Mouse (Mus musculus) telencephalon, adult 2 months (tissue): ENCODE measurements around the gene Xylt1.

Experiments used
- DNase-seq: peaks from one replicate; pipeline ENCODE4 v3.0.0-alpha.2; 2011; ENCODE audit warnings: low read depth, low spot score

Xylt1 gene

DNA sequence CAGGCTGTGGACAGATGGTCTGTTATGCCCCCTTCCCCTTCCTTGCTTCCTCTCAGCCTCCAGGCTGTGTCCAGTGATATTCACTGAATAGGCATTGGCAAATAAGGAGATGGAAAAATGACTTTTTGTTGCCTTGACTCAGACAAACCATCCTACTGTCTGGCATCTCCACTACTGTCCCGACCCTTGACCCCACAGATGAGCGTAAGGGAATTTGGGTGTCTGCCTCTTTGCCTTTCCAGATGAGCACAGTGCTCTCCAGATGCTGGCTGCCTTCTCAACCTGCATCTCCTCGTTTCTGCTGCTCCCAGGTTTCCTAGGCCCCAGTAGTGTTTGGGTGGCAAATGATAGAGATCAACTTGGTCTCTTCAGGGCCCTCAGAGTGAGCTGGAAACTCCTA is 54.3 kb downstream of the Xylt1 start:
- no peak for DNase-seq

DNA sequence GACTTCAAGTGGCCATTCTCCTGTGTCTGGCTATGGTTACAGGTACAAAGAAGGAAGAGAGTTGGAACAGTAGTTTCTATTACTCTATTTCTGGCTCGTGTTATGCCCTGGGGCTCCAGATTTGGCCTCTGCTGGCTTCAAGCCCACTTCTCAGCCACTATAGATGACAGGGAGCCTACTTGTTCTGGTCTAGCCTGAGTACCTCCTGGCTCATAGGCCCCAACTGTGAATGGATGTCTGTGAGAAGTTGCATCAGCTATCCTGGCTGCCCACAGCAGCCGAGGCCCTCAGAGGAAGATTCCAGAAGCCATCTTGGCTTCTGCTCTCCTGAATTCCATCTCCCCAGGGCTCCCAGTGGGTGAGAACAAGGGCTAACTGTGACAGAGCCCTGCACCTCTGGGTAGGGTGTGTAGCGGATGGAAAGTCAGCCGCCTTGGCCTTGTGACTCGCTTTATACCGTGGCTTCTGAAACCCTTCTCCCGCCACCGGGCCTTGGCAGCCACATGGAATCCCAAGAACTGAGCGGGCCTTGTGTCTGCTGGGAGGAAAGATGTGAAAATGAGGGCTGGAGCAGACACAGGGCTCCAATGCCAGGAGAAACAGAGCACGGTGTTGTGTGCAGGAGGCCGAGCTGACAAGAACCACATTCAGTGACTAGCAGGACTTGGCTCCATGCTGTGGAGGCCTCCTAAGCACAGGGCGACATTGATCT is 55.1 kb downstream of the Xylt1 start:
- DNase-seq, result peak; percentile 39

DNA sequence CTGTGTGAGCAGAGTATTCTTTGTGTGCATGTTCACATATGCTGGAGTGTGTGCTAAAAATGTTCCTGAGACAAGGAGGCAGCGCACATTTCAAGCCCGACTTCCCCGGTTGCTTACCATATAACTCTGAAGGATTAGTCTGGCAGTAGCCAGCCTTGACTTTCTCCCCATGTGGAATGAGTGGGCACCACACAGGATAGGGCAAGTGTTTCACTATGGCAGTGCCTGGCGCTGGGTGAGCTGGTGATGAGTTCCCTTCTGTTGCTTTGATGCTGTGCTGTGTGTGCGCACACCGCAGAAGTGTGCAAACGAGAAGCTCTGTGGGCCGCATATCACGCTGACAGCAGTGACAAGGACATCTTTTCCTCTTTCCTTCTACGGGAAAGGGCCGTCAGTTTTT is 56.1 kb downstream of the Xylt1 start:
- peak; percentile 60 for DNase-seq

DNA sequence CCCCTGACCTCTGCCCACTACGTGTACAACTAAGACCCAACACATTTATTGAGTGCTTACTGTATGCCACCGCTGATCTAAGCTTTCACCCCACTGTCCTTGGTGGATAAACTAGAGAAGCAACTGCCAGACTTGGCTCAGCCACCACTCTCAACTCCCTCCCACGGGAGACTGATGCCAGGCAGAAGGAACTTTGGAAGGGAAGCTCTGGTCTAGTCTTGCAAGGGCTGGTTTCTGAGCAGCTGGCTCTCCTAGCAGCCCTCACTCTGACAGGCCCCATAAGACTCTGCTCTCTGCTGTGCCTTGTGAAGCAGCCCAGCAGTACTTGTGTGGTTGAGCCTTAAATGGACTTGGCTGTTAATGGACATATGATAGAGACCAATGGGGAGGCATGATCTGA is 60.2 kb downstream of the Xylt1 start:
- peak; percentile 78 for DNase-seq

DNA sequence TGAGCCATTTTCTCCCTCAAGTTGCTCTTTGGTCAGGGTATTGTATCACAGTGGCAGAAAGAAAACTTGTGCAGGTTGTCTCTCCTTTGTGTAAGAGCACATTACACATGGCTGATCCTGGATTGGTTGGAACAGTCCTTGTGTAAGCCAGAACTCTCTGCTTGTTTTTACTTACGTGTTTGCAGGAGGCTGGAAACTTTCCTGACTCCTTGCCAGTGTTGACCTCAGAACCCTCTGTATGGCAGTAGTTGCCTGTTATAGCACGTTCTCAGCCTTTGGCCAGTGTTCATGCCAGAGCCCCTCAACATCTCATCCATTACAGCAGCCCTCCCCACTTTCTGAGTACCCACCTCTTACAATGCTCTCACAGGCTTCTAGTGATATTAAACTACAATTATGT is 61.9 kb downstream of the Xylt1 start:
- DNase-seq, result no peak

DNA sequence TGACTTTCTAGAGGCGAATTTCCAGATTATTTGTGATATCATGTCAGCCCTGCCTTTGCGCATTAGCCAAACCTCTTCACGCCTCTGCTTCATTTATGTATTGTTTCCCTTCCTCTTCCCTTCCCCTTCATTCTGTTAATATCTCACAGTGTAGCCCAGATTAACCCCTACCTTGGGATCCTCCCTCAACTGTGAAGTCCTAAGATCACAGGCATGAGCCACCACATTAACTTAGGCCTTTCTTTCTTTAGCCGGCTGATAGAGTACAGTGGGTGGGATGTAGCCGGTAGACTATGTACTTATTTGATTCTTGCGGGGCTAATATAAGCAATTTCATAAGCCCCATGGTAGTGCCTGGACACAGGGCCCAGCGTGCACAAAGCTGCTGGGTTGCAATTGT is 62.4 kb downstream of the Xylt1 start:
- no peak for DNase-seq

DNA sequence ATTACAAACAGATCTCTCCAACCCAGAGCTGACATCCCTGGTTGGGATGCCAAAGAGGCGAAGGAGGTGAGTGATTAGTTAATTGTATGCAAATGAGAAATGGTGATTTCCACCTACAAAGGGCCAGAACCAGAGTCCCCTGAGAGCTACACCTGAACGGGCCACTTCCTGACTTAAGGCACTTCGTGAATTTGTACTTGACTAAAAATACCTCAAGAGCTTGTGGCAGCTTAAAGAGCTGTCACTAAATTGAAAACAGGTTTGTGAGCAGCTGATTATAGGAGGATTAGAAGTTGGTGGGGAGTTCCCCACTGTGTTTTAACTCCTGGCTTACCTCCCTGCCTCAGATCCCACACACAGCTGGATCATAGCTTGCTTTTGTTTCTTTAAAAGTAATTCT is 64.7 kb downstream of the Xylt1 start:
- DNase-seq, result no peak

DNA sequence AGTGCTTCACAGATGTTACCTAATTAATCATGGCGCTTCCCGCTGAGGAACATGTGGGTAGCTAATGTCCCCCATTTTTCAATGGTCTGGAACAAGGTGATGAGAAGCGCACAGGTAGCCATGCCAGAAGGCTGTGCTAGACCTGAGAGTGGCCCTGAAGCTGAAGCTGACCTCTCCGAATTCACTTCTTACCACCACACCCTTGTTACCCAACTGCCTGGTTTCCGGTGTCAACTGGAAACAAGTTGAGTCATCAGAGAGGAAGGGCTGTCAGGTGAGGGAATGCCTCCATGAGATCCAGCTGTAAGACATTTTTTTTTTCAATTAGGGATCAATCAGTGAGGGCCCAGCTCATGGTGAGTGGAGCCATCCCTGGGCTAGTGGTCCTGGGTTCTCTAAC is 68.8 kb downstream of the Xylt1 start:
- DNase-seq, result no peak

DNA sequence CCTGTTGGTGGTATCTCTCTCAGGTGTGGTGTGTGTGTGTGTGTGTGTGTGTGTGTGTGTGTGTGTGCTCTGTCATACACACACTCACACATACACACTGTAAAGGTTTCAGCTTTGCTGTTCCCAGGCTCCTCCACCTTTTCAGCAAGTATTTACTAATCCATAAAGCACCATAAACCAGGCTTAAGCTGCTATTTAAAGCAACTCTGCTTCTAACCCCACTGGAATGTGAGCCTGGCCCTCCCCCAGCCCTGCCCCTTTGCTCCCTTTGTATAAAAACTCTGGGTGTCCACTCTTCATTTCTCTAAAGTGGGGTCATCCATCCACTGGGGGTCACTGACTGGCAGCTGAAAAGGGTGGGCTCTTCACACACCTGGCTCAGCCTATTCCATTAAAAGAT is 70.4 kb downstream of the Xylt1 start:
- no peak for DNase-seq

DNA sequence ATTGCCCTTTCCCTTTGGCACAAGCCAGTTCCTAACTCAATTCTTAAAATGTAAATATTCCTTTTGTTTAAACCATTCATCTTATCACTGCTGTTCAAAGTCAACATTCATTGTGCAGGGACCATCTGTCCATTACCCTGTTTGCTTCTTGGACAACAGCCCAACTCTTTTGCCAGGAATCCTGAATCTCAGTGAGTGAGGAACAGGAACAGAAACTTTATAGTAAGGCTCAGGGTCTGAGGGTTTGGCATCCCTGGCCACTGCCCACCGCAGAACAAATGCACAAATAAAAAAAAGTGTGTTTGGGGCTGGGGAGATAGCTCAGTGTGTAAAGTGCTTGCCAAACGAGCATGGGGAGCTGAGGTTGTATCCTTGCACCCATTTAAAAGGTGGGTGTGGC is 71.5 kb downstream of the Xylt1 start:
- no peak for DNase-seq

DNA sequence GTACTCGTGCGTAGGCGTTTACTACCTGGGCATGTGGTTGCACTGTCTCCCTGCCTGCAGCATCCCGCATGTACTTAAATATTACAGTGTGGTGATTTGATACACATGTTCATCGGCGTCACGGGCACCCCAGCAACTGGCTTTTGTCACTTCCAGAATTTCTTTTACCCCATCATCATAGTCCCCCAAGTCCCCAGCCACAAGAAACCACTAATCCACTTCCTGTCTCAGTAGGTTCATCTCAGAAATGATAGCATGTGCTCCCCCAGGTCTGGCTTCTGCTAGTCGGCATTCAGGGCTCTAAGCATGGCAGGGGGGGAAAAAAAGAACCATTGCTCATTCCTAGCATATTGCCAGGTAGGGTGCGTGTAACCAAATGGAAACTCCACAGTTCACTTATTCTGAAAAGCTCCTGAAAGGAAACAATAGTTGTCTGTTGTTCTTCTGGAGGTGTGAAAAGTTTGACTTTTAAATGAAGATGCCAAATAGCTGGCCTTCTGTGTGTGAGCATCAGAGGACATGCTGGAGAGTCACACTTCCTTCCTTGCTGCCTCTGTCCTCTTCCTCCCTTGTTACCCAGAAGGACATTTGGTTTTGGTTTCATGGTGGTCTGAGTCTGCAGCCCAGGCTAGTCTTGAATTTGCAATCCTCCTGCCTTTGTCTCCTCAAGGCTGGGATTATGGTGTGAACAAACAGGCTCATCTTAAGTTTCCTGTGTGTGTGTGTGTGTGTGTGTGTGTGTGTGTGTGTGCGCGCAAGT is 74.2 kb downstream of the Xylt1 start:
- no peak for DNase-seq

DNA sequence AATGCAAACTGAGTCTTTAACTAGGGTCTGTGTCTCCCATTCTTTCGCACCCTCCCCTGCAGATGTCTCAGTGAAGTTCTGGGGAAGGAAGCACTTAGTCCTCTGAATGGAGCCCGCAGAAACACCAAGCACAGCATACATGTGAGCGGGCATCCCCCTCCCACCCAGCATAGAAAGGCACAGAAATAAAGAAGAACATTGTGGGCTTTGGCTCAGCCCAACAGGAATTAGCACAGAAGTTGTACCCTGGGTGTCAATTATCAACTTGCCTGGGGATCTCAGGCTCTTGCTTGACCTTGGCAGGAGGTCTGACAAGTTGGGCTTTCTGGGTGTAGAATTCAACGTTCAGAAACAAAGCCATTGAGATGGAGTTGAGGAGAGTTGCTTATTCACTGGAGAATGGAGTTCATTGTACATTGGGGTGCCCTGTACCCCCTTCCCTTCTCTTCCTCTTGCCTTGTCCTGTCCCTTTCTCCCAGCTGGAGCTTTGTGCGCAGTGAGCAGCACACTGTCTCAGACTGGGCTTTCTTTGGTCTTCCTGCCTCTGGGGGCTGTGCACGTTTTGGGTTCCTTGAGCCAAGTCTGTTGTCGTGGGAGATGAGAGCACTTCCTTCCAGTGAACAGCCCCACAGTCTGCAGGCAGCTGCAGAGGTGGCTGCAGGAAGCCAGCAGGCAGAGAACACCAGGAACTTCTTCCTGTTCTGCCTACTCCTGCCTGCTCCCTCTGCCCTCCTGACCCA is 81.6 kb downstream of the Xylt1 start:
- DNase-seq, result peak; percentile 57

DNA sequence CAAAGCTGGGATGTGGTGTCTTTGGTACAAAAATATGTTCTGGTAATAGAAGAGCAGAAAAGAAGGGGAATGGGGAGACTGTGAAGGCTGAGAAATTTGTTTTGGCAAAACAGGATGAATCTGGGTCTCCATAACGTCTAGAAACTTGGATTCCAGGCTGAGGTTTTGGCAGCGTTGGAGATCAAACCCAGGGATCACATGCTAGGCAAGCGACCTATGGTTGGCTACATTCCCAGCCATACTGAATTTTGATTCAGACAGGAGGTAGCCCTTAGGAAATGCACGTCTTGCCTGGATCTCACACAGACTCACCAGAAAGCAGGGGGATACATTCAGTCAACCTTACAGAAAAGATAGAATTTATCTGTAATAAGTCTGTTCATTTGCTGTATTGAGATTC is 84.2 kb downstream of the Xylt1 start:
- DNase-seq, result no peak

DNA sequence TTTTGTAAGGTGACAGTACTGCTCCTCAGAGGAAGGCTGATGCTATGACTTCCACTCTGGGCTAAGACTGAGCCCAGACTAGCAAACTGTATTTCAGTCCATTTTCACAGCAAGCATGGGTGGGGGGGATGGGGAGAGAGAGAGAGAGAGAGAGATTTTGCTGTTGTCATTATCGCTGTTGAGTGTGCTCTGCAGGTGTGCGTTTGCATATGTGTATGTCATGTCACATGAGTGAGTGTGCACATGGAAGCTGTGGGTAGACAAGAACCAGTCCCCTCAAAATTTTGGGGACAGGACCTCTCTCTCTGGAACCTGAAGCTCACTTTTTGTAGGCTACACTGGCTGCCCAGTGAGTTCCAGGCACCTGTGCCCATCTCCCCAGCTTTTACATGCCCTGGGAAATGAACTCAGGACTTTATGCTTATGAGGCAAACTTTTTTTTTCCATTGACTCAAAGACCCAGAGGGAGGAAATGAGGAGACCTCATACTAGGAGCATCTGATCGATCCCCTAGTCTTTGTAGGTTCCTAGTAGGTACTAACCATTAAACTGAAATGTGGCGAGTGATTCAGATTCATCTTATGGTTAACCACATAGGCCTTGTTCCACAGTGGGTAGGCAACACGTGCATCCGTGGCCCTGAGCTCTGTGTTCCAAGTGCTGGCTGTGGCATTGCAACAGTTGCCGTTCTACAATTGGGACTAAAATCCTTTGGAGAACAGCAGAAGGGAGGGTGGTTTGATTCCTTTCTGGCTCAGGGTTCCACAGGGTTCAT is 85.4 kb downstream of the Xylt1 start:
- no peak for DNase-seq

DNA sequence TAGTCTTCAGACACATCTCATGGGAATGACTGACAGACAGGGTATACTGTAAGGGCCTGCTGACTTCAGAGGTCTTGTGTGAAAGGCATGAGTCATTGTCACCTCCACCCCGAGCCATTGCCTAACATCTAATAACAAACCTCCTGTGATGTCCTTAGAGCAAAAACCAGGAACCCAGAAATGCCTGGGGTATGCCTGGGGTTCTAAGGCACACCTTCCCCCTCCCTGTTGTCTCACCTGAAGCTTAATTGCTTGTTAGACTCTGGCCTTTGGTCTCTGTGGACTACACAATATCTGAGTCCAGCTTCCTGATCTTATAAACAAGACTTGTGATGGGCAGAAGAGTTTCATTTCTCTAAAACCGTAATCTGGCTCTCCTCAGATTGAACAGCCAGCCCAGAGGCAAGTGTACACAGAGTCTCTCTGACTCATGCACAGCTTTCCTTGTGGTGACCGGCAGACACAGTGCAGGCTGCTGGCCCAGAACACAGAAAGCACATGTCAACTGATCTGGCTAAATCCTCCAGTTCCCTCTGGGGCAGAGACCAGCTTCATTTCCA is 89.5 kb downstream of the Xylt1 start:
- no peak for DNase-seq

DNA sequence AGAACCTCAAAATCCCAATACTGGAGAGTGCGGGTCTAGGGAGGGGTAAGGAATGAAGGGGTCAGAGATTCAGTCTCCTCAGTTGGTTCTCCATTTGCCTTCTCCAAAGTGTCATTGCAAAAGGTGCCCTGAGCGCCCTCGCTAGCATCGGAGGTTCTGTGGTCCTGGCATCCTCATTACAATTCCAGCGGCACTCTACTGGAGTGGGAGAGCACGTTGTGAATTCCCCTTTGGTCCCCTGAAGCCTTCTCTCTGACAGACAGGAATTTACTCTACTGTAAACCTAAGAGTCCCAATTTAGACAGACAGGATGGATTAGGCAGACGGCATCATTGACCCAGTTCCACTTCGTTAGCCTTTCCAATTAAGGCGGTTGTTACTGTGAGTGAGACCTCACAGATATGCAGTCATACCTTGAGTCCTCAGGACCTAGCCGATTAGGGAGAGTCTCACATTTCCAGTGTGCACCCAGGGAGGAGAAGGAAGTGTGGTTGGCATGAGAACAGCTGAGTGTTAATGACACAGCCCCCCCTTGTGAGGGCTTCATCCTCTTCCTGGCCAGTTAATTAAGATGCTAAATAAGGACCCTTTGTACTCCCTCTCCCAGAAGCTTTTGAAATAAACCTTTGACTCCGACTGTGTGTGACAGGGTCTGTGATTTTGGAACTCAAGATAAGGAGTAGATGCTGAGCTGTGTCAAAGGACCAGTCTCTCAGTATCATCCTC is 91.4 kb downstream of the Xylt1 start:
- no peak for DNase-seq

DNA sequence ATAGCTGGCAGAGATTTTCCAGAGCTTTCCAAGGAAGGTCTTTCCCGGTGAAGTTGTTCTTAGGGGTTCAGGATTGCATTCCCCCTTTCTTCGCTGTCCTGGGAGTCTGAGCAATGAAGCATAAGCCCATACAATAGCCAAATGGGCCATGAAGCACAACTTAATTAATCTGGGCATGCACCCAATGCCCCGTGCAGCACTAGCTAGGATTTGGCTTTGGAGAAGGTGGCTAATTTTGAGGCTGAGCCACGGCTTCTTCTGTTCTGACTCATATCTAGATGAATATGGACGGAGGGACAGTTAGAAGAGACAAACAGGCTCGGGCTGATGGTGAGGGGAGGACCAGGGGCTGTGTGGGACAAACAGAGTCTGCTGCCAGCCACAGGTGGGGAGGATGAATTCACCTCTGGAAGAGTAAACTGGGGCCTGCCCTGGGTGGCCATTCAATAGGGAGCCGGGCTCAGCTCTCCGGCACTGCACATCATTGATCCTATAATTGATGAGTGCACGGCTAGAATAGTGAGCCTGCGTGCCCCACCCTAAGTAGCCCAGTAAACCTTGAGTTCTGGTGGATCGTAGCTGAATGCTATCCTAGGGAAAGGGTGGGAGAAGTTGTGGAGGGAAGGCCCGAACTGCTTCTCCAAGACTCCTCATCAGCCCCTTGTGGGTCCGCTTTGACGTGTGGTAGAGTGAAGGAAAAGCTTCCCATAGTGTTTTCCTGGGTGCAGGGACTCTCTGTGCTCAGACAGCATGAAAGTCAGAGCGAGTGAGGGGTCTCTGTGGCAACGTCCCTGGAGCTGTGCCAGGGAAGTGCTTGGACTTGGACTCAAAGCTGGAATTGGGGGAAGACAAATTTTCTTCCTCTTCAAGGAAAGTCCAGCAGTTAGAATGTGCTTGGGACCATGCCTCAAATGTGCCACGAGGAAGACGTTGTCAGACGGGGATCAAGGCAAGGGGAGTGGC is 92.3 kb downstream of the Xylt1 start:
- DNase-seq, result no peak

DNA sequence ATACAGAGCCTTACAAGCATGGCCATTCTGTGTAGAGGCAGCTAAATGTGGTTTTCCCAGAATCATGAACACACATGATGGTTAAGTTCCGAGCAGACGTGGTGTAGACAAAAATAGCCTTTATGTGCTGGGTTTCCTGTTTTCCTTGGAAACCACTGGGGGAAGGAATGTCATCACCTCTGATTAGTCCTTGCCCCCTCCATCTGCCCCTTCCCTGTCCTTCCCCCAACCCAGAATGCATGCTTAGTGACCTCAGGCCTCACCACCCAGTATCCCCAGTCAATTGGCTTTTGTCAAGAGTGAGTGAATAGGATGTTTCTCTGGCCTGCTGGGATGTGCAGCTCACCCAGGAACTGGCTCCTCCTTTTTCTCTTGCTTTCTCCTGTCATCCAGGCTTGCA is 93.5 kb downstream of the Xylt1 start:
- no peak for DNase-seq

DNA sequence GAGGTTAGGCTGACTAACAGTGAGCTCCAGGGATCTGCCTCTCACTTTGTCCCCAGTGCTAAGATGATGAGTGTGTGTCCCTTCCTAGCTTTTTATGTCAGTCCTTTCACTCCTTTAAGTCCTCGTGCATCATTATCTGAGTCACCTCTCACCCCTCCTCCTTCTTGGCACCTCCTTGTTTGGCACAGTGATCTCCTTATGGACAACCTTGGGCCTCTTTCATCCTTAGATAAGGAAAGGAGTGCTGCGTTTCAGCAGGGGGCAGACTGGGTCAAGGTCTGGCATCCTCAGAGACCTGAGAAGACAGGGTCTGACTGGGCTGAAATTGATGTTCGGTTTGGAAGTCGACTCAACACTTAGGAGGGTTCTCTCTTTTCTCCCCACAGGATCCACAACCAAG is 94.3 kb downstream of the Xylt1 start:
- DNase-seq, result no peak

DNA sequence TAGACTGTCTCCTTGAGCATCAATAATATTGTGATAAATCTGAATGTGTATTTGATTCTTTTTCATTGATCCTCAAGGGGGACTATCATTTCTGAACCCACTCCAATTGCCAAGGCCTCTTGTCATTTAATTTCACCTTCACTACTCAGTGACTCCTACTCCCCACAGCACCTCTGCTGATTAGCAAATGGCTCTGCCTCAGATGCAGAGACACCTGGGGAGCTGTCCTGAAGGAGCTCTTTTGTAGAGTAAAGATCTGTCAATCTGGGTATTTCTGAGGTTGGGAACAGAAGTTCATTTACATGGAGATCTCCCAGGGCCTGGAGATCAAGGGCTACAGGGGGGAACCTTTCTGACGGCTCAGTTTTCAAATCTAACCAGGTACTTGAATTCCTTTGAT is 98.2 kb downstream of the Xylt1 start:
- no peak for DNase-seq
